Mouse (Mus musculus): ENCODE data around the gene Plin1.
A peak's percentile ranks its signal among the peaks of the same experiment; 100 is the strongest.

Plin1 gene

GRCm38 (mm10) chr7:79738913-79739312 is 6.2 kb upstream of the Plin1 start:
- no peak for ATAC-seq (ENCODE audit: insufficient number of reproducible peaks, low FRiP score, low TSS enrichment)

GRCm38 (mm10) chr7:79736511-79736910 is 3.8 kb upstream of the Plin1 start:
- no peak for ATAC-seq (ENCODE audit: insufficient number of reproducible peaks, low FRiP score, low TSS enrichment)

DNA sequence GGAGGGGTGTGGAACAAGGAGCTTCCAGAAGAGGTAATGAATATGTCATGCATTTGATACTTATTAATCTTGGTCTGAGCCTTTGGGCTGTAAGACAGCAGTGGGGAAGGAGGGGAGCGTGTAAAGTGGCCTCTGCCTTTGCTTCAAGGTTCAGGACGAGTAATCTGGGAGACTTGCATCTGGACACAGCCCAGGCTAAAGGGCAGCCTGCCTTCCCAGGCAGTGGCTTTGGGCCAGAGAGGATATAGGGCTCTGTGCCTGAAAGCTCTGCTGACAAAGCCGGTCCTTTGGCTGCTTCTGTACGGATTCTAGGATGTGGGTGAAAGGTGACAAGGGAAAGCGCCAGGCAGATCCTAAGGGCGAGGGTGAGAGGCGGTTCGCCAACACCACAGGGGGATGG is 1.9 kb upstream of the Plin1 start:
- ATAC-seq (ENCODE audit: insufficient number of reproducible peaks, low FRiP score, low TSS enrichment), result no peak

DNA sequence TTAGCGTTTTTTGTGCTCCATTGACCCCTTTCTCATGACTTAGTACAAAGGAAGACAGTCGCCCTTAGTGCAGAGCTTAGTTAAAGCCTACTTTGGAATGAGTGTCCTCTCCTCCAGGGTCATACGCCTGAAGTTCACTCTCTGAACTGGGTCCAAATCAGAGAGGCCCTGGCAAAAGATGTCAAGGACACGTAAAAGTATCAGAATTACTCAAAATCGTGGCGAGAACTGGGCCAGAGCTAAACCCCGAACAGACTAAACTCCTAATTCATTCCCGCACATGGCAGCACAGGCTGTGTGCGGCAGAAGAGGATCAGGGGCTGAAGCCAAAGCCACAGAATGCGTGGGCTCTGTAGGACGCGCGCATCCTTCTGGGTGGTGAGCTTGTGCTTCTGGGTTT is 1.3 kb downstream of the Plin1 start:
- ATAC-seq (ENCODE audit: insufficient number of reproducible peaks, low FRiP score, low TSS enrichment), result no peak

DNA sequence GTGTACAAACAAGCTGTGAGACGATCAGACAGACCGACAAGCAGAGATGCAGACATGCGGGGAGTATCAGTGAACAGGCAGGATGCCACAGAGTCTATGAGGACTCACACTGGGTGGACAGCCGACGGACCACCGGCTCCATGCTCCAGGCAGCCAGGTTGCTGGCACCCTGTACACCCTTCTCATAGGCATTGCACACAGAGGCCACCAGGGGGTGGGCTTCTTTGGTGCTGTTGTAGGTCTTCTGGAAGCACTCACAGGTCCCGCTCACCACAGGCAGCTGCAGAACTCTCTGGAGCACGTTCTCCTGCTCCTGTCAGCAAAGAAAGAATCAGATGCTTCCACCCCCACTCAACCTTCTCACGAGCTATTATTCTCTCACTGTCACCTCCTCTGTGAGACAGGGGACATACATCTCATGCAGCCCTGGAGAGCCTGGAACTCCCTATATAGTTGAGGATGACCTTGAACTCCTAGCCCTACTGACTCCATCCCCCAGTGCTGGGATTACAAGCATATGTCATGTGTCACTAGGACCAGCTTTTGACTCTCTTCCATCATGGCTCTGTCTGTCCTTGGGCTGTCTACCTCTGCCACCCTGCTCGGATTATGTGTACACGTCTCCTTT is 2.8 kb downstream of the Plin1 start:
- ATAC-seq (ENCODE audit: insufficient number of reproducible peaks, low FRiP score, low TSS enrichment), result no peak

DNA sequence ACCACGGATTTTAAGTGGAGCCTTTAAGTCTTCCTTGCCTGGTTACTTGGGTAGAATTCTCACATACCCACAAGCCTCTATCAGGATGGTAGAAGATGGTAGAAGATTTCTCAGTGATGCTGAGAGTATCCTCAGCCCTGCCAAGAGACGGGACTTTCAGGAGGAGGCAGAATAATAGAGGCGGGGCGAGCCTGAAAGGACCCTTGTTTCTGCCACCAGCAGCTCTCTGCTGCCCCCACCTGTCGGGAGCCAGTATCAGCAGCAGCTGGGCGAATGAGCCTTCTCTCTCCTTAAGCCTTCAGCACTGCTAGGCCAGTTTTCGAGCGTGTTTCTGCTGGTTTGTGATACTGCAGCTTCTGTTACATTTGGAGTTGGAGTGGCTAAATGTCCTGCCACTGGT is 3.5 kb downstream of the Plin1 start:
- no peak for ATAC-seq (ENCODE audit: insufficient number of reproducible peaks, low FRiP score, low TSS enrichment)

DNA sequence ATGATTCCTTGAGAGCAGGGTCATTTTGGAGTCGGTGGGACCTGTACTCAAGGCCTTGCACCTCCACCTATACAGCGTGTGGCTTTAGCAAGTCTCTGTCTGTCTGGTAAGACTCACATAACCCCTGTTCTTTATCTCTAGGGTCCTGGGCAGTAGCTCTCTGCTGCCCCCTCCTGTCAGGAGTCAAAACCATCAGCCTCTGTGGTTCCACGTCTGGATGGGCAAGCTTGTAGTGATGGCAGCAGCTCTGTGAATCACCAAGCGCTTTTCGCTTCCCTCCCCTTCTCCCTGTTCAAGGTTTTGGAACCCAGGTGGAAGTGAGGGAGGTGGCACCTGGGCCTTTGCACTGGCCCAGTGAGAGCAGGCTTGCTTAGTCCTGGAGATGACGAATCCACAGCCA is 4.5 kb downstream of the Plin1 start:
- ATAC-seq (ENCODE audit: insufficient number of reproducible peaks, low FRiP score, low TSS enrichment), result no peak

- no peak for ATAC-seq (ENCODE audit: insufficient number of reproducible peaks, low FRiP score, low TSS enrichment)
These were observed 5.6 kb downstream of the Plin1 start for GRCm38 (mm10) chr7:79727091-79727490.

GRCm38 (mm10) chr7:79721386-79721977 is 11.2 kb downstream of the Plin1 start:
- ATAC-seq (ENCODE audit: insufficient number of reproducible peaks, low FRiP score, low TSS enrichment), result no peak

DNA sequence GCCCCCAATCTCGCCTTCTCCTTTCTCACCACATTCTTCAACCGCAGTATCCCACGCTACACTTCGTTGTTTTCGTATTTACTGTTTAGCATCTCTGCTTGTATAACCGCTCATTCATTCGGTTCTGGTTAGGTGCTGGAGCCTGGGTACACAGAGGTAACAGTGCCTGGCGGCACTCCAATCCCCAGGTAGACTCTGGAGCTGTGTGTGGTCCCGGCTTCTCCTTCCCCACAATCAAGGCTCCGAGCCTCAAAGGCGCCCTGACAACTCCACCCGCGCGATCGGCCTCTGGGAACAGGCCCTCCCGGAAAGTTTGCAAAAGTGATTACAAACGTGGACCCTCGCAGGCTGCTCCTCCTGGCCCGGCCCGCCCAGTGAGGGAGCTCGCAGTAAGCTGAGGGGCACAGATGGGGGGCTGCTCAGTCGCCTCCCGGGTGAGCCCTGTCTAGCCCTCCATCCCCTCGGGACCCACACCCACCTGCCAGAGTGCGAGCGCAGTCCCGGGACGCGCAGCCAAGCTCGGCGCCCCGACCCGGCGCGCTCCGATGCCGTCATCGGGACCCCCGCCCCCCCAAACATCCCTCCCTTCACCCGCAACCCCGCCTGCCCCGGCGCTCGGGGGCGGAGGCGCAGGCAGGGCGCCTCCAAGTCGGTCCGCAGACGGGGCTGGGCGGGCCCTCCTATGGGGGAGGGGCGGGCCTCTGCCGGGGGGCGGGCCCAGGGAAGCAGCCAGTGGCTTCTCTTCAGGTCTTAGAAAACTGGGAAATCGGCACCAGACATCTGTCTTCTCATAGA is 17.3 kb downstream of the Plin1 start, which contains the start of gene Kif7:
TSS of gene Kif7 (minus strand) at position 534 of the 795 bp plus-strand sequence.
- ATAC-seq (ENCODE audit: insufficient number of reproducible peaks, low FRiP score, low TSS enrichment), result no peak

DNA sequence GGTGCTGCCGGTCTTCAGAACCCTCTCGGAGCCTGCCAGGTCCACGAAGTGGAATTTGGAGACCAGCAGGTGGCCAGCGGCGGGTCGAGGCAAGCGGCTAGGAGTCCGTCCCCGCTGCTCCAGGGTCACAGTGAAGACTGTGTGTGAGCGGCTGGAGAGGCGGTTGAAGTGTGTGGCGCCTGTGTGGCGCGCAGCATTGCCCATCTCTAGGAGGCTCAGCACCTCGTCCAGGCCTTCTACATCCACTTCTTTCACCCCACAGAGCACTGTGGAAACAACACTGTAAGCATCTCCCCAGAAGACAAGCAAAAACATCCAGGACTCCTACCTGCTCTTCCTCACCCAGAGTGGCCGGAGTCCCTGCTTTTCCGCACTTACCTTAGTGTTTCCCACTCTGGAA is 21.9 kb downstream of the Plin1 start:
- ATAC-seq (ENCODE audit: insufficient number of reproducible peaks, low FRiP score, low TSS enrichment), result no peak

- peak; percentile 77 for ATAC-seq (ENCODE audit: insufficient number of reproducible peaks, low FRiP score, low TSS enrichment)
These were observed 22.5 kb downstream of the Plin1 start for GRCm38 (mm10) chr7:79710130-79710607.

GRCm38 (mm10) chr7:79705210-79705609 is 27.5 kb downstream of the Plin1 start:
- ATAC-seq (ENCODE audit: insufficient number of reproducible peaks, low FRiP score, low TSS enrichment), result no peak

DNA sequence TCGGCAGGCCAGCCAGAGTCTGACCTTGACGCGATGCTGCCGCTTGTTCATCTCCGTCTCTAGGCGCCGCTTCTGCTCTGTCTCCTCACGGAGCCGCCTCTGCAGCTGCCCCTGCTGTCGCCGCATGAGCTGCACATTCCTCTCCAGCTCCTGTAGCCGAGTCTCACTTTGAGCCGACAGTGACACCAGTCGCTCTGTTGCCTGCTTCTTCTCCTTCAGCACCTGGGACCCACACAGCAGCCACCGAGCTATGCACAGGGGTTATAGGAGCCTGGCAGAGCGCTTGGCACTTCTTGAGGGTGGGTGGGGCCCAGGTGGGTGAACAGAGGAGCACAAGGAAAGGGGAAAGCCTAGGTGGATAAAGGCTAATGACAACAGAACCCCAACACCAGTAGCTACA is 29.9 kb downstream of the Plin1 start:
- ATAC-seq (ENCODE audit: insufficient number of reproducible peaks, low FRiP score, low TSS enrichment), result no peak

DNA sequence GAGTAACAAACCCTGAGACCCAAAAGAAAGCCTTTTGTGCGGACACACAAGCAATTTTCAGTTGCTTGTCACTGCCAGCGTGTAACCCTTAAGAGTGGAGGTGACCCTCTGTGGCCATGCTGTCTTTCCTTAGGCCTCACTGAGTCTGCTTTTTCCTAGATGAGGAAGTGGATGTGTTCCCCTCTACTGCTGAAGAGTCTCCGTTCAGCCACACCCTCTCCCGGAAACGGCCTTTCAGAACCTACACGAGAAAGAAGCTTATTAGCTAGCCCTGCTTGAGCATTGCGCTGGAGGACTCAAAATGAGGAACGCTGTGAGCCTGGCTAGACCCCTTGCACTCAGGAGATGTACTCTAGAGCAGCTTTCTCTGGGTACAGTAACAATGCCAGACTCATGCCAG is 36.2 kb downstream of the Plin1 start:
- ATAC-seq (ENCODE audit: insufficient number of reproducible peaks, low FRiP score, low TSS enrichment), result no peak

- no peak for ATAC-seq (ENCODE audit: insufficient number of reproducible peaks, low FRiP score, low TSS enrichment)
These were observed 52.5 kb downstream of the Plin1 start for GRCm38 (mm10) chr7:79680231-79680630.

GRCm38 (mm10) chr7:79679186-79679585 is 53.5 kb downstream of the Plin1 start:
- ATAC-seq (ENCODE audit: insufficient number of reproducible peaks, low FRiP score, low TSS enrichment), result no peak

- ATAC-seq (ENCODE audit: insufficient number of reproducible peaks, low FRiP score, low TSS enrichment), result no peak
These were observed 61.7 kb downstream of the Plin1 start for GRCm38 (mm10) chr7:79670900-79671604.

All from cerebellum, adult (tissue).